Comparison of ENCODE assay signal across 11 mouse cellular contexts in genomic region chr12:39975829-39976340, GRCm38 (mm10).
DNase-seq lines count a peak whose midpoint lies in the region; ATAC-seq lines count a peak whose summit lies in the region.
"Had no signal": no experiment of that assay in that cellular context is flagged by ENCODE, and none has a peak within 500 bp of the region (broad histone marks: within the 10 kb centered on the region; RNA-seq: fewer than 3 reads in every experiment).

No protein-coding gene starts in this region.

- no peaks in the 10 kb centered on the region for H3K9me3 ChIP-seq in embryonic facial prominence, embryonic 10.5 days
- H3K9me3 ChIP-seq in hindbrain, embryonic 14.5 days (ENCODE audit: control insufficient read depth, low read length), result no peaks in the 10 kb centered on the region
- no peaks in the 10 kb centered on the region for H3K9me3 ChIP-seq in neural tube, embryonic 12.5 days
- H3K9me3 ChIP-seq: limb, embryonic 15.5 days had no signal

- H3K9ac ChIP-seq in hindbrain, embryonic 14.5 days, result peak overlapping the region; percentile 46
- 0 out of 2 replicates have a peak overlapping the region, but pooled peaks have one; percentile 9 for H3K9ac ChIP-seq in neural tube, embryonic 12.5 days
- H3K9ac ChIP-seq: limb, embryonic 15.5 days had no signal

- H3K27me3 ChIP-seq in embryonic facial prominence, embryonic 10.5 days (replicated peaks; ENCODE audit: low read depth, poor library complexity, severe bottlenecking), result no peaks in the 10 kb centered on the region
- H3K27me3 ChIP-seq in hindbrain, embryonic 14.5 days (ENCODE audit: control insufficient read depth, insufficient read depth, low read length), result no peaks in the 10 kb centered on the region
- no peaks in the 10 kb centered on the region for H3K27me3 ChIP-seq in neural tube, embryonic 12.5 days (replicated peaks)
- H3K27me3 ChIP-seq: limb, embryonic 15.5 days had no signal

- WGBS in embryonic facial prominence, embryonic 10.5 days, result 58% methylated on average over 9 of the region's 9 CpGs
- 12% methylated on average over 9 of the region's 9 CpGs for whole genome bisulfite sequencing in hindbrain, embryonic 14.5 days
- 19% methylated on average over 9 of the region's 9 CpGs for WGBS in neural tube, embryonic 12.5 days

- peak; percentile 80 for ATAC-seq in hindbrain, embryonic 14.5 days (ENCODE audit: low FRiP score)
- peak; percentile 73 for ATAC-seq in neural tube, embryonic 12.5 days (ENCODE audit: low FRiP score, low read depth)

- peak; percentile 76 for DNase-seq in brain, adult 2 months (ENCODE audit: low read depth, low spot score)
- DNase-seq in embryonic facial prominence, embryonic 10.5 days (ENCODE audit: low spot score), result peak; percentile 13
- peak; percentile 72 for DNase-seq in hindbrain, embryonic 14.5 days (ENCODE audit: low spot score)
- no peak for DNase-seq in Muller cell, postnatal 12 days (ENCODE audit: inconsistent ontology term)
- no peak for DNase-seq in spleen, postnatal 14 days (ENCODE audit: low spot score in 2 of 2)
- no peak for DNase-seq in layer of hippocampus, adult 9-11 months
- no peak for DNase-seq in thymus, postnatal 14 days
- DNase-seq: kidney, postnatal 36 days; lung, postnatal 4 days had no signal

- H3K4me1 ChIP-seq in embryonic facial prominence, embryonic 10.5 days, result peaks cover 15% of the 10 kb centered on the region
- H3K4me1 ChIP-seq in hindbrain, embryonic 14.5 days (replicated peaks; ENCODE audit: control insufficient read depth, insufficient read depth, low read length), result peaks cover 28% of the 10 kb centered on the region
- H3K4me1 ChIP-seq in neural tube, embryonic 12.5 days, result peaks cover 12% of the 10 kb centered on the region; the same call in 1 of the 2 replicates

- peak overlapping the region; percentile 35 for H3K4me2 ChIP-seq in hindbrain, embryonic 14.5 days (replicated peaks)
- peak overlapping the region; percentile 25 for H3K4me2 ChIP-seq in neural tube, embryonic 12.5 days (replicated peaks)
- H3K4me2 ChIP-seq: limb, embryonic 15.5 days had no signal

- H3K27ac ChIP-seq in embryonic facial prominence, embryonic 10.5 days (replicated peaks), result no peak overlapping the region
- peak overlapping the region; percentile 90 for H3K27ac ChIP-seq in hindbrain, embryonic 14.5 days
- H3K27ac ChIP-seq in neural tube, embryonic 12.5 days, result no peak overlapping the region
- H3K27ac ChIP-seq: limb, embryonic 15.5 days had no signal

- H3K4me3 ChIP-seq in embryonic facial prominence, embryonic 10.5 days, result no peak overlapping the region
- no peak overlapping the region for H3K4me3 ChIP-seq in hindbrain, embryonic 14.5 days (replicated peaks; ENCODE audit: low read length)
- H3K4me3 ChIP-seq in neural tube, embryonic 12.5 days, result no peak overlapping the region
- H3K4me3 ChIP-seq: limb, embryonic 15.5 days had no signal

- no peaks in the 10 kb centered on the region for H3K36me3 ChIP-seq in embryonic facial prominence, embryonic 10.5 days (replicated peaks)
- H3K36me3 ChIP-seq in hindbrain, embryonic 14.5 days (replicated peaks; ENCODE audit: control insufficient read depth, insufficient read depth), result no peaks in the 10 kb centered on the region
- H3K36me3 ChIP-seq in neural tube, embryonic 12.5 days, result no peaks in the 10 kb centered on the region
- H3K36me3 ChIP-seq: limb, embryonic 15.5 days had no signal

Comparison
In these comparisons a context has a peak if more than half of its experiments do, and no peak if none do; other contexts are left out.
1. DNase-seq: peak in brain, adult 2 months (single experiment), embryonic facial prominence, embryonic 10.5 days (single experiment) and hindbrain, embryonic 14.5 days (single experiment); none in Muller cell, postnatal 12 days (single experiment), spleen, postnatal 14 days (0 of 2), layer of hippocampus, adult 9-11 months (single experiment) and thymus, postnatal 14 days (single experiment).